Mouse (Mus musculus) midbrain, embryonic 14.5 days (tissue): Measurements from ENCODE around the gene Tomm40l. TPM values are rescaled to one million over a fixed set of nuclear protein-coding genes. Genes with fewer than 3 reads are reported as not detected.

Experiments
- ATAC-seq: fragments of 200-750 bp; cut with Nextera tagmentation; 2 replicates; pipeline ENCODE4 v1.8.0; 2017; ENCODE audit warnings: moderate number of reproducible peaks, moderate library complexity; ENCODE audit not compliant: low FRiP score, low TSS enrichment
- DNase-seq: peaks from one replicate; pipeline ENCODE4 v3.0.0-alpha.2; 2015
- H3K27ac ChIP-seq: fragments of 300-500 bp; sonication (generic); replicated peaks from 2 replicates; pipeline ENCODE4 v1.5.1; 2014; ENCODE audit warnings: mild to moderate bottlenecking, low read depth, low read length, moderate library complexity
- H3K27me3 ChIP-seq: fragments of 300-500 bp; sonication (generic); 2 replicates; pipeline ENCODE4 v1.6.1; 2014; ENCODE audit warnings: low read length, control low read depth, mixed read lengths; ENCODE audit not compliant: control insufficient read depth, insufficient read depth
- H3K36me3 ChIP-seq: fragments of 300-500 bp; sonication (generic); 2 replicates; pipeline ENCODE4 v1.6.1; 2014; ENCODE audit warnings: low read length, control low read depth; ENCODE audit not compliant: control insufficient read depth, insufficient read depth
- H3K4me1 ChIP-seq: fragments of 300-500 bp; sonication (generic); 2 replicates; pipeline ENCODE4 v1.6.1; 2014; ENCODE audit warnings: mild to moderate bottlenecking, antibody characterized with exemption, low read length, control low read depth; ENCODE audit not compliant: control insufficient read depth, insufficient read depth
- H3K4me2 ChIP-seq: fragments of 300-500 bp; sonication (generic); 2 replicates; pipeline ENCODE4 v1.6.1; 2014; ENCODE audit warnings: mild to moderate bottlenecking, low read length, moderate library complexity
- H3K4me3 ChIP-seq: fragments of 300-500 bp; sonication (generic); replicated peaks from 2 replicates; pipeline ENCODE4 v1.5.1; 2014; ENCODE audit warnings: low read depth, low read length
- H3K9ac ChIP-seq: fragments of 300-500 bp; sonication (generic); replicated peaks from 2 replicates; pipeline ENCODE4 v1.6.1; 2014; ENCODE audit warnings: mild to moderate bottlenecking, low read length, moderate library complexity
- H3K9me3 ChIP-seq: fragments of 300-500 bp; sonication (generic); 2 replicates; pipeline ENCODE4 v1.6.1; 2016; ENCODE audit warnings: low read length, control low read depth, mixed read lengths; ENCODE audit not compliant: control insufficient read depth
- WGBS: fragments of 180-500 bp; shearing (Covaris S2); extraction: QIAGEN DNeasy Blood & Tissue Kit; methylation state at CpG from one replicate; pipeline ENCODE4 v1.1.7; 2014; 5-methylcytosine and 5-hydroxymethylcytosine counted together
- polyA plus RNA-seq: library from polyadenylated mRNA; unstranded; fragments of >200 nt; fragmentation: Nextera tagmentation; extraction: Ambion mirVana; gene quantifications from 2 replicates; pipeline ENCODE4 v1.2.1, GENCODE M21; 2014

Gene Tomm40l
- polyA plus RNA-seq, 1 experiment from 2014 or later: 35.3 TPM

DNA sequence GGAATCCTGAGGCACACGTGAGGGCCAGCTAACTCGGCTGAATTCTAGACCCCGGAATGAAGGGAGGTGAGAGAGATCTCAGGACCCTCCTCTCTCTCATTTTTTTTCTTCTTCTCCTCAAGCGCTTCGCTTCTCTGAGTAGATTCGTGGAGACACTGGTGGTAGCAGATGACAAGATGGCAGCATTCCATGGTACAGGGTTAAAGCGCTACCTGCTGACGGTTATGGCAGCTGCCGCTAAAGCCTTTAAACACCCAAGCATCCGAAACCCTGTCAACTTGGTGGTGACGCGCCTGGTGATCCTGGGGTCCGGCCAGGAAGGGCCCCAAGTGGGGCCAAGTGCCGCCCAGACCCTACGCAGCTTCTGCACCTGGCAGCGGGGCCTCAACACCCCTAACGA is 30.1 kb upstream of the Tomm40l start:
- Histone ChIP-seq H3K27me3 (no peaks in the 10 kb centered on the region), H3K4me2 (peak overlapping the region; percentile 55), H3K4me1 (peaks cover 26% of the 10 kb centered on the region), H3K4me3 (no peak overlapping the region), H3K9ac (peak overlapping the region; percentile 39; the same call in 1 of the 2 replicates), H3K36me3 (no peaks in the 10 kb centered on the region), H3K27ac (0 out of 2 replicates have a peak overlapping the region, but pooled peaks have one; percentile 6), H3K9me3 (no peaks in the 10 kb centered on the region)
- WGBS: 41% methylated on average over 17 of the region's 17 CpGs
- DNase-seq (peak; percentile 34), ATAC-seq (no peak)

DNA sequence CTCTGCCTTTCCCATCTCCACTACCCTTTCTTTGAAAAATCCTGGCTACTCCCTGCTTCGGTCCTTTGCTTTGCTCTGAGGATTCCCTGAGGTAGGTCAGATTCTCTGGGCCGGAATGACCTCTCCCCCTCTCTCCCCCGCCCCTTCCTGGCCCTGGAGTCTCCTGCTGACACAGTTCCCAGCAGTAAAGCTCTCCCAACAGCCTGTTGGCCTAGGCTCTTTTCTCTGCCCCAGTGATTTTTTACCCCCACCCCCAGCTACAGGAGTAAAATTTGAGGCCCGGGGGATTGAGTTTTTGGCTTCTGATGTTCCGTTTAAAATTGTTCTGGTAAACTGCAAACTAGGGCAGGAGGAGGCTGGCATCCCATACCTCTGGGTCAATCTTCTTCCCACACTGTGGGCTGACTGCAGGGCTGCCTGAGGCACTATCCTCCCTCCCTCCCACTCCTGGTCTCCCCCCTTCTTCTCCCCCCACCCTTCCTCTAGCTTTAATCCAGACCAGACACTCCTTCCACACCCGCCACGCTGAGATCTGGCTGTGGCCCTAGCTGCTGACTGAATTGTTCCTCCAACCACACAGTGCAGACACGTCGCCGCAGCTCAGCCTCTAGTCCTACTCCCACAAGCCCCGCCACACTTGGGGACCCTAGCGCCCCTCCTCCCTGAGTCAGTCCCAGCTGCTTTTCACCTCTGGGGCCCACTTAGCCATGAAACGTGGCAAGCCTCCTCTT is 29.4 kb upstream of the Tomm40l start:
- peak; percentile 48 for DNase-seq
- 2% methylated on average over 13 of the region's 13 CpGs for WGBS
- Histone ChIP-seq H3K36me3 (no peaks in the 10 kb centered on the region), H3K4me1 (peaks cover 26% of the 10 kb centered on the region), H3K27me3 (no peaks in the 10 kb centered on the region), H3K9ac (peak overlapping the region; percentile 39; the same call in 1 of the 2 replicates), H3K4me2 (peak overlapping the region; percentile 55), H3K9me3 (no peaks in the 10 kb centered on the region), H3K27ac (0 out of 2 replicates have a peak overlapping the region, but pooled peaks have one; percentile 6), H3K4me3 (peak overlapping the region; percentile 25)
- ATAC-seq: no peak

DNA sequence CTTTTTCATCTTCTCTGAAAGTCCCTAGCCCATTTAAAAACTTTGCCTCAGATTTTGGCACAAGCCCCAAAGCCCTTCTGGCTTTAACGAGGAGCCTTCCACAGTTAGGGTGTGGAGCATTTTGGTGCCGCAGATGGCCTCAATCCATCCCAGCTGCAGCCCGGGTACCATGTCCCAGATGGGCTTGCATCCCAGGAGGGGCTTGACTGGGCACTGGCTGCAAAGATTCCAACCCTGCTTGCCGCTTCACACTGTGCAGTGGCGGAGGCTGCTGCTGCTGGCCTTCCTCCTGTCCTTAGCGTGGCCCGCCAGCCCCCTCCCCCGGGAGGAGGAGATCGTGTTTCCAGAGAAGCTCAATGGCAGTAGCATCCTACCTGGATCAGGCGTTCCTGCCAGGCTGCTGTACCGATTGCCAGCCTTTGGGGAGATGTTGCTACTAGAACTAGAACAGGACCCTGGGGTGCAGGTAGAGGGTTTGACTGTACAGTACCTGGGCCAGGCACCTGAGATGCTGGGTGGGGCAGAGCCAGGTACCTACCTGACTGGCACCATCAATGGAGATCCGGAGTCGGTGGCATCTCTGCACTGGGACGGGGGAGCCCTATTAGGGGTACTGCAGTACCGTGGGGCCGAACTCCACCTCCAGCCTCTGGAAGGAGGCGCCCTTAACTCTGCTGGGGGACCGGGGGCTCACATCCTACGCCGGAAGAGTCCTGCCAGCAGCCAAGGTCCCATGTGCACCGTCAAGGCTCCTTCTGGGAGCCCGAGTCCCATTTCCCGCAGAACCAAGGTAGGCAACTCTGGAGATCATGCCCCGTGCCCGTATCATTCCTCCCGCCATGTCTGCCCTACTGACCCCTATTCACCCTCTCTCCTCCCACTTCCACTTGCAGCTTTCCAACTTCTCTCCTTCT is 28.6 kb upstream of the Tomm40l start, which contains the start of gene Ndufs2:
Gene Ndufs2, minus strand, starts transcription at position 709 of the 914 bp plus-strand sequence.
- Histone ChIP-seq H3K27me3 (no peaks in the 10 kb centered on the region), H3K27ac (peak within 1 kb of the TSS; percentile 6; the same call in 1 of the 2 replicates), H3K4me3 (peak within 1 kb of the TSS; percentile 25), H3K4me1 (peaks cover 30% of the 10 kb centered on the region), H3K9ac (peak within 1 kb of the TSS; percentile 39), H3K4me2 (peak within 1 kb of the TSS; percentile 55), H3K9me3 (no peaks in the 10 kb centered on the region), H3K36me3 (no peaks in the 10 kb centered on the region)
- peak; percentile 46 for DNase-seq
- ATAC-seq: no peak
- WGBS: 9% methylated on average over 26 of the region's 26 CpGs

DNA sequence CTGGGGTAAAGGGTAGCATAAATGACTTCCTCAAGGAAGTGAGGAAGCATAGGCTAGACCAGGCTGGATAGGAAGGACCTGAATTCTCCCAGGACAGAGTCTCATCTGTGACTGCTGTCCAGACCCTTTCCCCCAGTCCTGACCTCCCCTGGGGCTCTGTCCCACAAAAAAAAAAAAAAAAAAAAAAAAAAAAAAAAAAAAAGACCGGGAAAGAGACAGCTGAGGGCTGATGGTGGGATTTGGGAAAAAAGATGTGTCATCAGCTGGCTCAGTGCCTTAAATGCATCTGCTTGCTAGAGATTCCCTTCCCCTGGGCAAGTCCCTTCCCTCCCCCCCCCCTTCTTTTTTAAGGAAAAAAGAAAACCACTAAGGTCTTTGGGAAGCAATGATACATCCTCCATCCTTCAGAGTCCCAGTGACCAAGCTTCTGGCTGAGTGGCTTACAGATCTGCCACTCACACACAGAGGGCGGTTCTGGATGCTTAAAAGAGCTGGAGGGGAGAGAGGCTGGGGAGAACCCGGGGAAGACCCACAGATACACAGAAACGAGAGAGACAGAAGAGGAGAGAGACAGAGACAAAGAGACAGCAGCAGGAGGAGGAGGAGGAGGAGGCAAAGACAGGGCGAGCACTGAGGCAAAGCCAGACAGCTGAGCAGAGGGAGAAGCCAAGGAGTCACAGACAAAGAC is 27.7 kb upstream of the Tomm40l start, which contains the start of gene Adamts4:
Gene Adamts4, plus strand, starts transcription at position 509 of the 688 bp plus-strand sequence.
- peaks cover 36% of the 10 kb centered on the region for H3K4me1 ChIP-seq
- WGBS: 5% methylated on average over 5 of the region's 5 CpGs

GRCm38 (mm10) chr1:171248386-171249226 is 26.3 kb upstream of the Tomm40l start:
- Histone ChIP-seq H3K9me3 (no peaks in the 10 kb centered on the region), H3K4me3 (no peak overlapping the region), H3K36me3 (peaks cover 13% of the 10 kb centered on the region), H3K27me3 (no peaks in the 10 kb centered on the region), H3K4me1 (peaks cover 36% of the 10 kb centered on the region), H3K27ac (0 out of 2 replicates have a peak overlapping the region, but pooled peaks have one; percentile 8), H3K4me2 (no peak overlapping the region), H3K9ac (no peak overlapping the region)
- DNase-seq (no peak), ATAC-seq (no peak)
- WGBS: 37% methylated on average over 3 of the region's 3 CpGs

More for the DNA sequence above, 27.7 kb upstream of the Tomm40l start, which contains the start of gene Adamts4:
- H3K9ac ChIP-seq: peak within 1 kb of the TSS; percentile 39
- peak within 1 kb of the TSS; percentile 55 for H3K4me2 ChIP-seq
- H3K4me3 ChIP-seq: peak within 1 kb of the TSS; percentile 25
- no peaks in the 10 kb centered on the region for H3K9me3 ChIP-seq
- H3K27ac ChIP-seq: no peak within 1 kb of the TSS; the same call in 1 of the 2 replicates
- DNase-seq: peak; percentile 71
- peaks cover 1% of the 10 kb centered on the region; the same call in 1 of the 2 replicates for H3K36me3 ChIP-seq
- ATAC-seq: no peak
- H3K27me3 ChIP-seq: no peaks in the 10 kb centered on the region

GRCm38 (mm10) chr1:171247916-171248315 is 25.6 kb upstream of the Tomm40l start:
- H3K4me1 ChIP-seq: peaks cover 36% of the 10 kb centered on the region
- ATAC-seq (no peak), DNase-seq (no peak)
- H3K27me3 ChIP-seq: no peaks in the 10 kb centered on the region
- H3K4me2 ChIP-seq: peak overlapping the region; percentile 85
- H3K27ac ChIP-seq: peak overlapping the region; percentile 33; the same call in 1 of the 2 replicates
- H3K36me3 ChIP-seq: peaks cover 20% of the 10 kb centered on the region
- 26% methylated on average over 4 of the region's 4 CpGs for WGBS
- peak overlapping the region; percentile 77; the same call in 1 of the 2 replicates for H3K4me3 ChIP-seq
- no peaks in the 10 kb centered on the region for H3K9me3 ChIP-seq
- H3K9ac ChIP-seq: no peak overlapping the region

- H3K4me2 ChIP-seq: peak overlapping the region; percentile 85
- no peaks in the 10 kb centered on the region for H3K9me3 ChIP-seq
- ATAC-seq (no peak), DNase-seq (no peak)
- peak overlapping the region; percentile 88 for H3K9ac ChIP-seq
- H3K4me1 ChIP-seq: peaks cover 36% of the 10 kb centered on the region
- H3K27me3 ChIP-seq: no peaks in the 10 kb centered on the region
- peak overlapping the region; percentile 33 for H3K27ac ChIP-seq
- peaks cover 25% of the 10 kb centered on the region for H3K36me3 ChIP-seq
- 18% methylated on average over 13 of the region's 13 CpGs for WGBS
- peak overlapping the region; percentile 77 for H3K4me3 ChIP-seq
These were observed 25.1 kb upstream of the Tomm40l start for GRCm38 (mm10) chr1:171247453-171247841.
